Mouse (Mus musculus) liver, postnatal 0 days (tissue): Measurements from ENCODE around the gene Arhgef40.

Experiments used
- CTCF ChIP-seq: sonication (generic); IDR thresholded peaks from 2 replicates; pipeline ENCODE4 v1.5.1; 2016; ENCODE audit warnings: antibody characterized with exemption, low read depth
- EP300 ChIP-seq: IDR thresholded peaks from 2 replicates; pipeline ENCODE4 v1.6.1; 2016; ENCODE audit warnings: antibody characterized with exemption, low read depth, mild to moderate bottlenecking

GRCm38 (mm10) chr14:51939005-51939404, 45.5 kb upstream of the Arhgef40 start:
- no peak for TF ChIP-seq CTCF
- TF ChIP-seq EP300, result no peak
